Mouse (Mus musculus) B cell, adult (primary cell): ENCODE measurements around the gene 4930505A04Rik. TPM values are rescaled to one million over a fixed set of nuclear protein-coding genes. Genes with fewer than 3 reads are reported as not detected.

Experiments used
- total RNA-seq: library from RNA; stranded (reverse); gene quantifications from 4 replicates; pipeline ENCODE4 v1.2.4, GENCODE M21; 2023; ENCODE audit not compliant: inconsistent age

4930505A04Rik gene
- not detected in 4 replicates for total RNA-seq

DNA sequence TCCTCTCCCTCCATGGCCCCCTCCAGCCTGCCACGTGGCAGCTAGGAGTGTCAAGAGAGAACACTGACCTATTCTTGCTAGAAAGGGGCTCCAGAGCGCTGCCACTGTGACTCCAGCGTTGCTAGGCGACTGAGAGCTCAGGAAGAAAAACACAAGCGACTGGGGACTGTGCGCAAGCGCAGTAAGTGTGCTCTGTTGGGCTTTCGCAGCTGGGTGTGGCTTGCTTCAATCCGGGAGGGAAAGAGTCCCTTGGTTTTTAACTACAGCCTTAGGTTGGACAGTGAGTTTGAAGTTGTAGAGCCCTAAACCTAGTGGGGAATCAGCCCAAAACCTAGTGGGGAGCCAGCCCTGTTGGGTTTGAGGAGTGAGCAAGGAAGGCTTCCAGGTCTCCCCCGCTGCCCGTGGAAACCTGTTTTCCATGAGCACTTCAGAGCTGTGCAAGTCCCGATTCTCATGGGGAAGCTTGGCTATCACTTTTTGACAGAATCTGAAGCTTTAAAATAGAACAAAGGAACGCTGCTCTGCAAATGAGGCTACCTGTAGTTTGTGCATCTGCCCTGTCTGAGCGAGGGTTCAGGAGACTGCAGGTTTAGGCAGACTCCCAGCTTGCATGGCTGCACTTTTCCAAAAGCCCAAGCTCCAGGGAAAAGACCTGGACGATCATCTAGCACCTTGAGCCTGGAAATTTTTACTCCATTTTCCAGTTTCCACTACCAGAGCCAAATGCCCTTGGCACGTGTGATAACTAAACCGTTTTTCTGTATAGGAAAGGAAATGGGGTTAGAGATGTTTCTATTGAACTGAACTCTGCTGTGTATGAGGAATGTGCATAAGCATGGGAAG is at the start of gene 4930505A04Rik:
TSS of gene 4930505A04Rik (minus strand) at position 77 of the 843 bp plus-strand sequence.

Other genes with a start within 250 kb of the 4930505A04Rik start
- gene Sptbn1, start 203.7 kb downstream of the 4930505A04Rik start, total RNA-seq = 187 to 217 TPM (median 196 TPM) in 4 replicates
- gene Acyp2, start 177.8 kb upstream of the 4930505A04Rik start, total RNA-seq = 0.61 to 1.9 TPM (median 1.1 TPM) in 3 of 4 replicates, not detected in the other